Mouse (Mus musculus) MEL (cell line): ENCODE data around the gene Mogat1.

Experiments used
- CHD1 ChIP-seq: IDR thresholded peaks from 2 replicates; pipeline ENCODE4 v1.6.1; 2012; ENCODE audit warnings: low read depth, mild to moderate bottlenecking, inconsistent platforms, low read length, improper control_type of control experiment
- CTCF ChIP-seq, 3 experiments: IDR thresholded peaks in 2 of 3; conservative IDR thresholded peaks in 1 of 3; 2 replicates each; pipeline ENCODE4 v1.5.1; 2011 to 2012; ENCODE audit warnings: low read length in 3 of 3, low read depth in 2 of 3, mild to moderate bottlenecking in 2 of 3, improper control_type of control experiment in 1 of 3, inconsistent platforms in 1 of 3, mixed read lengths in 1 of 3, moderate library complexity in 1 of 3; ENCODE audit not compliant: control insufficient read depth in 1 of 3, insufficient read depth in 1 of 3, poor library complexity in 1 of 3, severe bottlenecking in 1 of 3
- EP300 ChIP-seq, 2 experiments: IDR thresholded peaks; 2 replicates each; pipeline ENCODE4 v1.6.1; 2011; ENCODE audit warnings: improper control_type of control experiment in 2 of 2, low read length in 2 of 2, low read depth in 1 of 2, mild to moderate bottlenecking in 1 of 2
- GABPA ChIP-seq: IDR thresholded peaks from 2 replicates; pipeline ENCODE4 v1.6.1; 2012; ENCODE audit warnings: low read depth, mild to moderate bottlenecking, inconsistent platforms, low read length, improper control_type of control experiment, moderate library complexity
- MAFK ChIP-seq: IDR thresholded peaks from 2 replicates; pipeline ENCODE4 v1.6.1; 2011; ENCODE audit warnings: low read depth, mild to moderate bottlenecking, low read length, improper control_type of control experiment, borderline replicate concordance
- MAX ChIP-seq: IDR thresholded peaks from 2 replicates; pipeline ENCODE4 v1.6.1; 2011; ENCODE audit warnings: low read length, improper control_type of control experiment
- MAZ ChIP-seq: IDR thresholded peaks from 2 replicates; pipeline ENCODE4 v1.6.1; 2012; ENCODE audit warnings: low read depth, mild to moderate bottlenecking, inconsistent platforms, low read length, improper control_type of control experiment
- NRF1 ChIP-seq: IDR thresholded peaks from 2 replicates; pipeline ENCODE4 v1.6.1; 2014; ENCODE audit warnings: low read depth, mild to moderate bottlenecking, inconsistent platforms, low read length, improper control_type of control experiment, moderate library complexity; ENCODE audit not compliant: poor library complexity, insufficient read depth, severe bottlenecking
- POLR2A ChIP-seq, 2 experiments: IDR thresholded peaks; 2 replicates each; pipeline ENCODE4 v1.6.1; 2011 to 2012; ENCODE audit warnings: low read length in 2 of 2, mild to moderate bottlenecking in 2 of 2, control low read depth in 1 of 2, improper control_type of control experiment in 1 of 2, low read depth in 1 of 2, moderate library complexity in 1 of 2; ENCODE audit not compliant: control insufficient read depth in 1 of 2, insufficient read depth in 1 of 2, poor library complexity in 1 of 2
- TCF12 ChIP-seq: IDR thresholded peaks from 2 replicates; pipeline ENCODE4 v1.6.1; 2014; ENCODE audit warnings: low read depth, mild to moderate bottlenecking, inconsistent platforms, low read length, improper control_type of control experiment, moderate library complexity
- USF1 ChIP-seq: IDR thresholded peaks from 2 replicates; pipeline ENCODE4 v1.6.1; 2014; ENCODE audit warnings: low read depth, mild to moderate bottlenecking, inconsistent platforms, low read length, improper control_type of control experiment, moderate library complexity
- ZNF384 ChIP-seq: IDR thresholded peaks from 2 replicates; pipeline ENCODE4 v1.6.1; 2012; ENCODE audit warnings: low read depth, mild to moderate bottlenecking, inconsistent platforms, low read length, improper control_type of control experiment

- TF ChIP-seq ZNF384 = no peak
- TF ChIP-seq POLR2A (IDR thresholded peaks at IDR 0.05; ENCODE audit: control insufficient read depth in 1 of 2, insufficient read depth in 1 of 2, low read depth in 1 of 2, low read length in 2 of 2, poor library complexity in 1 of 2) = no peak
- no peak for TF ChIP-seq CTCF (IDR thresholded peaks at IDR 0.05 in 2 of 3, conservative IDR thresholded peaks at IDR 0.05 in 1 of 3; ENCODE audit: control insufficient read depth in 1 of 3, insufficient read depth in 1 of 3, low read depth in 2 of 3, low read length in 3 of 3, poor library complexity in 1 of 3, severe bottlenecking in 1 of 3)
- no peak for TF ChIP-seq MAZ
- no peak for TF ChIP-seq TCF12
- TF ChIP-seq MAX = no peak
- TF ChIP-seq NRF1 = no peak
- TF ChIP-seq GABPA = no peak
- TF ChIP-seq EP300 (IDR thresholded peaks at IDR 0.05; ENCODE audit: low read depth in 1 of 2, low read length in 2 of 2) = no peak
- TF ChIP-seq MAFK = no peak
- no peak for TF ChIP-seq USF1
- no peak for TF ChIP-seq CHD1
Observed at GRCm38 (mm10) chr1:78538396-78538795, 27.6 kb downstream of the Mogat1 start.
